Mouse (Mus musculus) midbrain, embryonic 11.5 days (tissue): ENCODE data around the gene Ssh1. TPM values are rescaled to one million over a fixed set of nuclear protein-coding genes. Genes with fewer than 3 reads are reported as not detected.

Experiments used
- ATAC-seq: fragments of 200-750 bp; cut with Nextera tagmentation; 2 replicates; pipeline ENCODE4 v1.8.0; 2017; ENCODE audit warnings: moderate TSS enrichment, moderate library complexity; ENCODE audit not compliant: low FRiP score
- DNase-seq: peaks from one replicate; pipeline ENCODE4 v3.0.0; 2015; ENCODE audit warnings: low spot score; ENCODE audit errors: missing footprints
- H3K27ac ChIP-seq: fragments of 300-500 bp; sonication (generic); 2 replicates; pipeline ENCODE4 v1.5.1; 2014; ENCODE audit warnings: low read depth, low read length
- H3K27me3 ChIP-seq: fragments of 300-500 bp; sonication (generic); 2 replicates; pipeline ENCODE4 v1.6.1; 2014; ENCODE audit warnings: mild to moderate bottlenecking, low read length, moderate library complexity, mixed read lengths; ENCODE audit not compliant: control insufficient read depth, insufficient read depth
- H3K36me3 ChIP-seq: fragments of 300-500 bp; sonication (generic); 2 replicates; pipeline ENCODE4 v1.6.1; 2014; ENCODE audit warnings: mild to moderate bottlenecking, low read length, moderate library complexity, mixed read lengths; ENCODE audit not compliant: control insufficient read depth, insufficient read depth
- H3K4me1 ChIP-seq: fragments of 300-500 bp; sonication (generic); 2 replicates; pipeline ENCODE4 v1.6.1; 2014; ENCODE audit warnings: low read length; ENCODE audit not compliant: control insufficient read depth, insufficient read depth
- H3K4me2 ChIP-seq: fragments of 300-500 bp; sonication (generic); 2 replicates; pipeline ENCODE4 v1.6.1; 2014; ENCODE audit warnings: mild to moderate bottlenecking, moderate library complexity
- H3K4me3 ChIP-seq: fragments of 300-500 bp; sonication (generic); 2 replicates; pipeline ENCODE4 v1.5.1; 2014; ENCODE audit warnings: low read depth, low read length
- H3K9ac ChIP-seq: fragments of 300-500 bp; sonication (generic); 2 replicates; pipeline ENCODE4 v1.6.1; 2014; ENCODE audit warnings: low read length
- H3K9me3 ChIP-seq: fragments of 300-500 bp; sonication (generic); 2 replicates; pipeline ENCODE4 v1.6.1; 2016; ENCODE audit warnings: low read length; ENCODE audit not compliant: control insufficient read depth
- WGBS: fragments of 180-500 bp; shearing (Covaris S2); extraction: QIAGEN DNeasy Blood & Tissue Kit; methylation state at CpG from one replicate; pipeline ENCODE4 v1.1.7; 2014; 5-methylcytosine and 5-hydroxymethylcytosine counted together
- polyA plus RNA-seq: library from polyadenylated mRNA; unstranded; fragments of >200 nt; fragmentation: Nextera tagmentation; extraction: Ambion mirVana; gene quantifications from 2 replicates; pipeline ENCODE4 v1.2.1, GENCODE M21; 2014

Ssh1 gene
- polyA plus RNA-seq, 1 experiment from 2014 or later: 18.8 TPM

DNA sequence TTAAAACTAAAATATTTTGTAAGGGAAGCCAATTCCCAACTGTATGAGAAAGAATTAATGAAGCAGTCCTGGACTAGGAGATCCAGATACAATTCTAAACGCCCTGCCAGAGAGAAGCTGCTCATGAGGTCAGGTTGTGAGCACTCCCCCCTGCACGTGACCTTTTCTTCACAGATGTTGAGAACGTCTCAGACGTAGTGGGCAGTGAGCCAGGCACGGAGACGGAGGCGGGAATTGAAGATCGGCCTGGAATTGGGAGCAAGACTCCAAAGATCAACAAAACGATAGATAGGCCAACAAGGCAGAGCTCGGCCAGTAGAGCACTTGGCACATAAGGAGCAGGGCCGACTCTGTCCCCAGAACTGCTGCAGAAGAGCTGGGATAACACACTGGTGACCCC is 106.6 kb downstream of the Ssh1 start:
- Histone ChIP-seq H3K27ac (no peak overlapping the region), H3K9ac (no peak overlapping the region), H3K9me3 (no peaks in the 10 kb centered on the region), H3K4me2 (no peak overlapping the region), H3K4me1 (peaks cover 26% of the 10 kb centered on the region), H3K36me3 (no peaks in the 10 kb centered on the region; the same call in 1 of the 2 replicates), H3K27me3 (no peaks in the 10 kb centered on the region), H3K4me3 (no peak overlapping the region)
- 80% methylated on average over 11 of the region's 11 CpGs for WGBS
- DNase-seq (no peak), ATAC-seq (no peak)

Other genes with a start within 250 kb of the Ssh1 start
- 49.6 and 55.2 TPM in 2 replicates for gene Sart3, start 221.4 kb downstream of the Ssh1 start, polyA plus RNA-seq
- gene Iscu, start 221.1 kb downstream of the Ssh1 start, polyA plus RNA-seq: 117 and 121 TPM in 2 replicates
- 9.9 and 10.9 TPM in 2 replicates for gene Tmem119, start 193.4 kb downstream of the Ssh1 start, polyA plus RNA-seq
- 1.3 TPM in 2 replicates for gene Selplg, start 161.2 kb downstream of the Ssh1 start, polyA plus RNA-seq
- 201 and 205 TPM in 2 replicates for gene Coro1c, start 85.1 kb downstream of the Ssh1 start, polyA plus RNA-seq
- not detected in 2 replicates for gene Dao, start 9.8 kb upstream of the Ssh1 start, polyA plus RNA-seq
- gene Usp30, start 71.6 kb upstream of the Ssh1 start, polyA plus RNA-seq: 9.8 and 11.0 TPM in 2 replicates
- 21.2 TPM in 2 replicates for gene Svop, start 97.7 kb upstream of the Ssh1 start, polyA plus RNA-seq
- gene Alkbh2, start 134.3 kb upstream of the Ssh1 start, polyA plus RNA-seq: 13.8 and 14.0 TPM in 2 replicates
- gene Ung, start 136.5 kb upstream of the Ssh1 start, polyA plus RNA-seq: 30.0 and 35.1 TPM in 2 replicates
- gene Acacb, start 152.6 kb upstream of the Ssh1 start, polyA plus RNA-seq: 1.6 and 1.7 TPM in 2 replicates